Mouse (Mus musculus): ENCODE data around the gene Rps6kb2.

- TF ChIP-seq EP300 (IDR thresholded peaks at IDR 0.05; ENCODE audit: low read depth) (no peak), CTCF (IDR thresholded peaks at IDR 0.05; ENCODE audit: low read depth) (no peak)
Observed at GRCm38 (mm10) chr19:4112063-4112960, 50.8 kb downstream of the Rps6kb2 start.

Measured in liver, postnatal 0 days (tissue).